Mouse (Mus musculus): ENCODE data around the gene Dlx5. TPM values are rescaled to one million over a fixed set of nuclear protein-coding genes. Genes with fewer than 3 reads are reported as not detected.

The Dlx5 gene
- polyA plus RNA-seq, 1 experiment from 2014 or later, result 0.74 TPM

DNA sequence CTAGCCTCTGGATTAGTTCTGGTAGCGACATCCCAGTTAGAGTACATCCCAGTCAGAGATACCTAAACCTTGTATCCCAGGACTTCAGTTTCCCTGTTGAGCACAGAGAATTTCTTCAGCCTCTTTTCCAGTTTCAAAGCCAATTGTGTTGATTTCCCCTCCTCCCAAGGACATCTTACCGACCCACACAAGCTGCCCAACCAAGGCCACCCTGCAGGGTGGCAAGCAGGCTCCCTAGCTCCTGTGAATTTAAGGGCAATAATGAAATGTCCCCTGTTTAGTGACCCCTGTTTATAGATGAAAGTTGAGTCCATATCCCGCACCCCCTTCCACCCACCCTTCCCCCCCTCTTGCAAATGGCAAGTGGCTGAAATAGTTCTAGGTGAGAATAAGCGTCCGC, 9.0 kb downstream of the Dlx5 start:
- WGBS, result under 1% methylated on average over 5 of the region's 5 CpGs
- no peak overlapping the region for H3K27ac ChIP-seq (ENCODE audit: low read depth, low read length)

DNA sequence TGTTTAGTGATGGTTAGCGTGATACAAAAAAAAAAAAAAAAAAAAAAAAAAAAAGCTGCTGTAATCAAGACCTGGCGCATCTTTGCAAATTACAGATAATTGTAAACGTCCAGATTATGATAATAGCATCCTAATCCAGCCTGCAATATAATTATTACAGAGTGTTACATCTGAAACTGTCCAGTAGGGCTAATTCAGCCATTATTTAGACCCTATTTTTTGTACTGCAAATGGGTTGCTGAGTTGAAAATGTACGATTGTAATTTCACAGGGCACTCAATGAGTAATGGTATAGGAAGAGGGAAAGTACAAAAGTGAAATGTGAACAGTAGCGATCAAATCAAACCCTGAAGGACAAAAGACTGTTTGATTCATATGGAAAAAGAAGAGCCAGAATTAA, 10.2 kb downstream of the Dlx5 start:
- H3K27me3 ChIP-seq (ENCODE audit: control insufficient read depth, insufficient read depth, low read length), result peaks cover 91% of the 10 kb centered on the region

More for the DNA sequence above, 9.0 kb downstream of the Dlx5 start:
- DNase-seq (ENCODE audit: low spot score) (peak; percentile 37), ATAC-seq (ENCODE audit: insufficient read depth, low FRiP score, low TSS enrichment) (no peak)
- no peaks in the 10 kb centered on the region for H3K4me1 ChIP-seq (ENCODE audit: control insufficient read depth, insufficient read depth, low read length)
- no peak overlapping the region for H3K9ac ChIP-seq (ENCODE audit: low read length)
- H3K4me3 ChIP-seq (ENCODE audit: low read depth, low read length), result no peak overlapping the region
- H3K36me3 ChIP-seq (ENCODE audit: control insufficient read depth, insufficient read depth, low read length), result no peaks in the 10 kb centered on the region
- peaks cover 97% of the 10 kb centered on the region for H3K27me3 ChIP-seq (ENCODE audit: control insufficient read depth, insufficient read depth, low read length)
- no peak overlapping the region for H3K4me2 ChIP-seq (ENCODE audit: low read depth)
- H3K9me3 ChIP-seq (ENCODE audit: control insufficient read depth, low read length), result no peaks in the 10 kb centered on the region

DNA sequence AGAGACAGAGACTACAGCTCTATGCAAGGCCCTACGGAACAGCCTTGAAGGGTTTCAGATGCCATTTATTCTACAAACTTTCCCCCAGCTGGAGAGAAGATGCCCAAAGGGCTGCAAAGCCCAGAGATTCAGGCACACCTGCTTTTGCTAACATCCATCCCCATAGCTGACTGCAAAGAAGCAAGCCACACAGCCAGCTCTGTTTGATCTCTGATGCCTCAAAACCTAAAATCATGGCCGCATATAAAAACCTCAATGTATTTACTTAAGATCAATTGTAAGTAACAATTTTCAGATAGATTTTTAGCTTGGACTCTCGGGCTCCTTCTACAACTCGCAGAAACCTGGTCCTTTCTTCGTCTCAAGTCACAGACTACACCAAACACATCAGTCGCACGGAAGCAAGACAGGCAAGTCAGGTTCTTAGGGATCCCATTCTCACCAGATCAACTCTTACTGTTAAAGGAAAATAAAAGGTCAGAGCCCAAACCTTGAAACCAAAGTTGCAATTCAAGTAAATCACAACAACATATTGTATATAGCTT, 10.9 kb downstream of the Dlx5 start:
- under 1% methylated on average over 7 of the region's 7 CpGs for WGBS
- H3K4me2 ChIP-seq (ENCODE audit: low read depth), result no peak overlapping the region
- H3K9ac ChIP-seq (ENCODE audit: low read length), result no peak overlapping the region
- no peak overlapping the region for H3K4me3 ChIP-seq (ENCODE audit: low read depth, low read length)
- H3K27ac ChIP-seq (ENCODE audit: low read depth, low read length), result no peak overlapping the region
- H3K36me3 ChIP-seq (ENCODE audit: control insufficient read depth, insufficient read depth, low read length), result no peaks in the 10 kb centered on the region
- no peaks in the 10 kb centered on the region for H3K9me3 ChIP-seq (ENCODE audit: control insufficient read depth, low read length)
- H3K4me1 ChIP-seq (ENCODE audit: control insufficient read depth, insufficient read depth, low read length), result no peaks in the 10 kb centered on the region
- peaks cover 91% of the 10 kb centered on the region for H3K27me3 ChIP-seq (ENCODE audit: control insufficient read depth, insufficient read depth, low read length)
- ATAC-seq (ENCODE audit: insufficient read depth, low FRiP score, low TSS enrichment) (no peak), DNase-seq (ENCODE audit: low spot score) (peak; percentile 18)

More for the DNA sequence above, 10.2 kb downstream of the Dlx5 start:
- Histone ChIP-seq H3K4me3 (ENCODE audit: low read depth, low read length) (no peak overlapping the region), H3K4me1 (ENCODE audit: control insufficient read depth, insufficient read depth, low read length) (no peaks in the 10 kb centered on the region), H3K9me3 (ENCODE audit: control insufficient read depth, low read length) (no peaks in the 10 kb centered on the region), H3K4me2 (ENCODE audit: low read depth) (no peak overlapping the region), H3K9ac (ENCODE audit: low read length) (no peak overlapping the region), H3K27ac (ENCODE audit: low read depth, low read length) (no peak overlapping the region), H3K36me3 (ENCODE audit: control insufficient read depth, insufficient read depth, low read length) (no peaks in the 10 kb centered on the region)
- ATAC-seq (ENCODE audit: insufficient read depth, low FRiP score, low TSS enrichment) (no peak), DNase-seq (ENCODE audit: low spot score) (no peak)
- WGBS, result 2% methylated on average over 5 of the region's 5 CpGs

DNA sequence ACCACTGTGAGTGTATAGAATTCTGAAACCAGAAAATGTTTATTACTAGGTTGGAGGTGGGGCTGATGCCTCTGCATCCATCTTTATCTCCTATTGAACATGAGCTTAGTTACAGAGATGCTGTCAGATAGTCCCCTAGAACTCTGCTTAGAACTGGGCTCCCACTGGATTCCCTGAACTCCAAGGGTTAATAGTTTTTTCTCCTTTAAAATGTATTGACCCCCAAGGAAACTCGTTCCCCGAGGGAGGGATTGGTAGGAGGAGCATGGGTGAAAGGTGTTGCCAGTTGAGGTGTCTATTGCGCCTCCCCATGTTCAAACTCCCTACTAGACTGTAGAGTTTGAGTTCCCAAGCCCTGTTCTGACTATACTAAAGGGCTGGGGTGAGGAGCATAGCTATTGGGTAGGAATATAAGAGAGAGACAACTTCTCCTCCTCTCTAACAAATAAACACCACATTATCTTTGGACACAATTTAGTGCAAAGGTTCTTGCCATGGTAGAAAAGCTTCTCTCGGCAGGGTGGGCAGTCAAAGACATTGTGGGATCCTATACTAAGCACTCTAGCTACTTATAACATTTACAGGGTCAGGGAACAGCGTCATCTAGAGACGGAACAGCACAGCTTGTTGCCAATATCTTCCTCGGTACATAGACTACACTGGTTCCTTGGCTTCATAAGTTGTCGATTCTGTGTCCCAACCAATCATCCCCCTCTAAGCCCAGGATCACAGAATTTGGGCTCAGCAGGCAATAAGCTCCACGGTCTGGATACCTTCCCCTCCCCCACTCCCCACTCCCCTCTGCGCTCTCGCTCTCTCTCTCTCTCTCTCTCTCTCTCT, 11.7 kb downstream of the Dlx5 start:
- 0% methylated on average over 11 of the region's 11 CpGs for WGBS
- H3K27me3 ChIP-seq (ENCODE audit: control insufficient read depth, insufficient read depth, low read length), result peaks cover 91% of the 10 kb centered on the region
- no peaks in the 10 kb centered on the region for H3K4me1 ChIP-seq (ENCODE audit: control insufficient read depth, insufficient read depth, low read length)
- H3K4me2 ChIP-seq (ENCODE audit: low read depth), result no peak overlapping the region
- ATAC-seq (ENCODE audit: insufficient read depth, low FRiP score, low TSS enrichment), result no peak
- H3K9ac ChIP-seq (ENCODE audit: low read length), result no peak overlapping the region
- peak; percentile 23 for DNase-seq (ENCODE audit: low spot score)
- no peak overlapping the region for H3K4me3 ChIP-seq (ENCODE audit: low read depth, low read length)
- H3K9me3 ChIP-seq (ENCODE audit: control insufficient read depth, low read length), result no peaks in the 10 kb centered on the region
- no peak overlapping the region for H3K27ac ChIP-seq (ENCODE audit: low read depth, low read length)
- no peaks in the 10 kb centered on the region for H3K36me3 ChIP-seq (ENCODE audit: control insufficient read depth, insufficient read depth, low read length)

DNA sequence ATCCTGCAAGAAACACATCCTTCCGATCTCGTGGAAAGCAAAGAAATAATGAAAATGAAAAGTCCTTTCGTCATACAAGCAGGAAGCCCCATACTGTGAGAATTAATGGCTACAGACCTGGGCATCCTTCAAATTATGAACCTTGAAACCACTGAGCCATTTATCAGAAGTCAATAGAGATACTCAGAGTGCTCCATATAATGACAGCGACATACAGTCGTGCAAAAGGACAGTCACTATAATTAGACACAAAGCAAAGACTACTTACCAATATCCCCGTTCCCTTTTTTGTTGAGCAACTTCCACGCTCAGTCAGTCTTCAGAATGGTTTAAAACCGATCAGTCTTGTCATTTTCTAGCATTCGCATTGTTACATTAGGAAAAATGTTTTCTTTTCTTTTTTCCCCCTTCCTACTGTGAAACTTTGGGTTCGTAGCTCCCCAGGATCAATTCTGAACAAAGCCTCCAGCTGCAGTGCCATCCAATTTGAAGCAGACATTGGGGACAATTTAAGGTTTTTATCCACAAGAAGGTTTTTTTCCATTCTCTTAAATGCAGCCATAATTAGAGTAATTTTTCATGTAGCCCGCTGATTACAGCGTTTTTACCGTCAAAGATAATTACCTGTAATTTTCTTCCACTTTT, 12.7 kb downstream of the Dlx5 start:
- WGBS, result 3% methylated on average over 13 of the region's 13 CpGs

DNA sequence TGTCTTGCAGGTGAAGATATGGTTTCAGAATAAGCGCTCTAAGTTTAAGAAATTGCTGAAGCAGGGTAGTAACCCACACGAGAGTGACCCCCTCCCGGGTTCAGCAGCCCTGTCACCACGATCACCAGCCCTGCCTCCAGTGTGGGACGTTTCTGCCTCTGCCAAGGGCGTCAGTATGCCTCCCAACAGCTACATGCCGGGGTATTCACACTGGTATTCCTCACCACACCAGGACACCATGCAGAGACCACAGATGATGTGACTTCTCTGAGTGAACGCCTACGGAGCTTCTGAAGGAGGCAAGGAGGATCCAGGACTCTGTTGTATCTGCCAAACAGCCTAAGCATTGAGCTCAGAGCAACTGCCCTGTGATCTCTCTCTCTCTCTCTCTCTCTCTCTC, 14.9 kb downstream of the Dlx5 start:
- Histone ChIP-seq H3K9me3 (ENCODE audit: control insufficient read depth, low read length) (no peaks in the 10 kb centered on the region), H3K4me2 (ENCODE audit: low read depth) (no peak overlapping the region), H3K4me1 (ENCODE audit: control insufficient read depth, insufficient read depth, low read length) (peaks cover 16% of the 10 kb centered on the region), H3K4me3 (ENCODE audit: low read depth, low read length) (no peak overlapping the region), H3K36me3 (ENCODE audit: control insufficient read depth, insufficient read depth, low read length) (no peaks in the 10 kb centered on the region), H3K9ac (ENCODE audit: low read length) (no peak overlapping the region), H3K27me3 (ENCODE audit: control insufficient read depth, insufficient read depth, low read length) (peaks cover 91% of the 10 kb centered on the region), H3K27ac (ENCODE audit: low read depth, low read length) (no peak overlapping the region)
- ATAC-seq (ENCODE audit: insufficient read depth, low FRiP score, low TSS enrichment) (no peak), DNase-seq (ENCODE audit: low spot score) (peak; percentile 12)
- WGBS, result 2% methylated on average over 9 of the region's 9 CpGs

More for the DNA sequence above, 12.7 kb downstream of the Dlx5 start:
- H3K4me1 ChIP-seq (ENCODE audit: control insufficient read depth, insufficient read depth, low read length), result peaks cover 2% of the 10 kb centered on the region; the same call in 1 of the 2 replicates
- DNase-seq (ENCODE audit: low spot score) (no peak), ATAC-seq (ENCODE audit: insufficient read depth, low FRiP score, low TSS enrichment) (no peak)
- H3K9ac ChIP-seq (ENCODE audit: low read length), result no peak overlapping the region
- peaks cover 91% of the 10 kb centered on the region for H3K27me3 ChIP-seq (ENCODE audit: control insufficient read depth, insufficient read depth, low read length)
- H3K9me3 ChIP-seq (ENCODE audit: control insufficient read depth, low read length), result no peaks in the 10 kb centered on the region
- H3K4me3 ChIP-seq (ENCODE audit: low read depth, low read length), result no peak overlapping the region
- no peak overlapping the region for H3K4me2 ChIP-seq (ENCODE audit: low read depth)
- no peak overlapping the region for H3K27ac ChIP-seq (ENCODE audit: low read depth, low read length)
- H3K36me3 ChIP-seq (ENCODE audit: control insufficient read depth, insufficient read depth, low read length), result no peaks in the 10 kb centered on the region

DNA sequence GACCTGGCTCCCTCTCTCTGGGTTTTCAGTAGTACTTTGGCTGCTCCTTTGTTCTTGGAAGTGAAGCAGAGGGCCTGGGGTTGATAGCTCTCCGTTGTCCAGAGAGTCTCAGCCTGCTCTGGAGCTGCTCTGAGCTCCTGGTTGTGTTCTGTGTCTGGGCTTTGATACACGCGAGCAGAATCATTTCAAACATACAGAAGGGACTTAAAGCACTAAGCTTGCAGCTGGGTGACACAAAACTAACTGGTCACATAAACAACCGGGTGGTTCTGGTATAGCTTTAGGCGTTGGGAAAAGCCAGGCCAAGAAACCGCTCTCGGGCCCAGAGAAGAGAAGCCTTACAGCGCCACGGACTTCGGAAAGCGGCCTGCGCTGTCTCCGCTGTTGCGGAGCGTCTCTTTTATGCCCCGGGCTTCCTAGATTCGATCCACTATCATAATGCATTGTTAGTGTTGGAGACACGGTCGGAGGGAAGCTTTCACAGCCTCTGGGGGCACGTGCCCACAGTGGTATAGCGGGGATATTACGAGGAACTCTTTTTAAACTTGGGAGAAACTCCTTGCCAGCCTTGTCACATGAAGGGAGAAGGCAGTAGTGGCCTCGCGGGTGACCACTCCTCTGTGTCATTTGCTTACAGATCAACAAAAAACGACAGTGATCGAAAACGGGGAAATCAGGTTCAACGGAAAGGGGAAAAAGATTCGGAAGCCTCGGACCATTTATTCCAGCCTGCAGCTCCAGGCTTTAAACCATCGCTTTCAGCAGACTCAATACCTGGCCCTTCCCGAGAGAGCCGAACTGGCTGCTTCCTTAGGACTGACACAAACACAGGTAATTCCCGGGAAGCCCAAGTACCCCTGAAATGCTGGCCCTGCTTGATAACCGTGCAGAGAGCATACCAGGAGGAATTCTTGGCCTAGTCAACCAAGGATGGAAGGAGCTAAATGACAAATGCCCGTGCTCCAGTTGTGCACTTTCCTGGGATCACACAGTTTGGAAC, 17.1 kb downstream of the Dlx5 start:
- H3K9ac ChIP-seq (ENCODE audit: low read length), result no peak overlapping the region

DNA sequence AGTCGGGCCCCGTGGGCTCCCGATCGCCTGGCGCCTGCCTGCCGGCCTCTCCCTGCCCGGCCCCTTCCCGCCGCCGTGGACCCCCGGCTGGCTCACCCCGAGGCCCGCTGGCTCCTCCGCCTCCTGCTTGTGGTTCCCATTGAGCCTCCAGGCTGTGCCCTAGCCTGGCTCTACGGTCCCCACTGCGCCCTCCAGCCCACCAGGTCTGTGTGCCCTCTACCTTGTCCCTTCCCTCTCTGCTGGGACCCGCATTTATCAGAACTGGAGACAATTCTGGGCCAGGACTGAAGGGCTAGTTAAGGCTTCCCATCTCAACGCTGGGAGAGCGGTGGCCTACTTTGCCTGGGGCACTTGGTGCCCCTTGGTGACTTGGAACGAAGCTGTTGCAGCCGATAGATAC, 17.9 kb downstream of the Dlx5 start:
- Histone ChIP-seq H3K36me3 (ENCODE audit: control insufficient read depth, insufficient read depth, low read length) (no peaks in the 10 kb centered on the region), H3K27me3 (ENCODE audit: control insufficient read depth, insufficient read depth, low read length) (peaks cover 89% of the 10 kb centered on the region), H3K4me3 (ENCODE audit: low read depth, low read length) (peak overlapping the region; percentile 37), H3K9ac (ENCODE audit: low read length) (no peak overlapping the region), H3K9me3 (ENCODE audit: control insufficient read depth, low read length) (no peaks in the 10 kb centered on the region), H3K27ac (ENCODE audit: low read depth, low read length) (no peak overlapping the region), H3K4me1 (ENCODE audit: control insufficient read depth, insufficient read depth, low read length) (peaks cover 19% of the 10 kb centered on the region), H3K4me2 (ENCODE audit: low read depth) (peak overlapping the region; percentile 70)
- DNase-seq (ENCODE audit: low spot score) (peak; percentile 41), ATAC-seq (ENCODE audit: insufficient read depth, low FRiP score, low TSS enrichment) (no peak; the same call in 1 of the 2 replicates)
- under 1% methylated on average over 9 of the region's 21 CpGs for WGBS

More for the DNA sequence above, 17.1 kb downstream of the Dlx5 start:
- Histone ChIP-seq H3K9me3 (ENCODE audit: control insufficient read depth, low read length) (no peaks in the 10 kb centered on the region), H3K27ac (ENCODE audit: low read depth, low read length) (no peak overlapping the region), H3K4me1 (ENCODE audit: control insufficient read depth, insufficient read depth, low read length) (peaks cover 19% of the 10 kb centered on the region), H3K36me3 (ENCODE audit: control insufficient read depth, insufficient read depth, low read length) (no peaks in the 10 kb centered on the region), H3K4me2 (ENCODE audit: low read depth) (no peak overlapping the region), H3K27me3 (ENCODE audit: control insufficient read depth, insufficient read depth, low read length) (peaks cover 89% of the 10 kb centered on the region), H3K4me3 (ENCODE audit: low read depth, low read length) (no peak overlapping the region)
- DNase-seq (ENCODE audit: low spot score) (peak; percentile 61), ATAC-seq (ENCODE audit: insufficient read depth, low FRiP score, low TSS enrichment) (no peak)
- WGBS, result under 1% methylated on average over 36 of the region's 36 CpGs
